Mouse (Mus musculus) stomach, postnatal 0 days (tissue): ENCODE results near the gene Bcar3. TPM values are rescaled to one million over a fixed set of nuclear protein-coding genes. Genes with fewer than 3 reads are reported as not detected.

Experiments
- ATAC-seq: fragments of 200-750 bp; cut with Nextera tagmentation; 2 replicates; pipeline ENCODE4 v1.8.0; 2017; ENCODE audit not compliant: low FRiP score, low TSS enrichment
- DNase-seq: peaks from one replicate; pipeline ENCODE4 v3.0.0-alpha.2; 2016; ENCODE audit warnings: low spot score
- H3K27ac ChIP-seq: fragments of 300-500 bp; sonication (generic); replicated peaks from 2 replicates; pipeline ENCODE4 v1.5.1; 2014; ENCODE audit warnings: mild to moderate bottlenecking, control low read depth
- H3K27me3 ChIP-seq: fragments of 300-500 bp; sonication (generic); 2 replicates; pipeline ENCODE4 v1.6.1; 2014; ENCODE audit warnings: low read length; ENCODE audit not compliant: control insufficient read depth, insufficient read depth
- H3K36me3 ChIP-seq: fragments of 300-500 bp; sonication (generic); 2 replicates; pipeline ENCODE4 v1.6.1; 2014; ENCODE audit warnings: low read length, mixed read lengths; ENCODE audit not compliant: control insufficient read depth, insufficient read depth
- H3K4me1 ChIP-seq: fragments of 300-500 bp; sonication (generic); replicated peaks from 2 replicates; pipeline ENCODE4 v1.6.1; 2014; ENCODE audit warnings: antibody characterized with exemption; ENCODE audit not compliant: control insufficient read depth, insufficient read depth
- H3K4me2 ChIP-seq: fragments of 300-500 bp; sonication (generic); replicated peaks from 2 replicates; pipeline ENCODE4 v1.6.1; 2014; ENCODE audit warnings: low read depth, mild to moderate bottlenecking, control low read depth, moderate library complexity
- H3K4me3 ChIP-seq: fragments of 300-500 bp; sonication (generic); 2 replicates; pipeline ENCODE4 v1.5.1; 2014; ENCODE audit warnings: low read depth, low read length, control low read depth
- H3K9ac ChIP-seq: fragments of 300-500 bp; sonication (generic); 2 replicates; pipeline ENCODE4 v1.6.1; 2014; ENCODE audit warnings: mild to moderate bottlenecking, low read length, control low read depth, mixed read lengths
- H3K9me3 ChIP-seq: fragments of 300-500 bp; sonication (generic); 2 replicates; pipeline ENCODE4 v1.6.1; 2016; ENCODE audit warnings: low read length; ENCODE audit not compliant: control insufficient read depth
- CTCF ChIP-seq: IDR thresholded peaks from 2 replicates; pipeline ENCODE4 v1.5.1; 2016; ENCODE audit warnings: antibody characterized with exemption, low read depth, mild to moderate bottlenecking, moderate library complexity
- EP300 ChIP-seq: optimal IDR thresholded peaks from 2 replicates; pipeline ENCODE3; 2016; ENCODE audit warnings: antibody characterized with exemption
- WGBS: fragments of 180-500 bp; shearing (Covaris S2); extraction: QIAGEN DNeasy Blood & Tissue Kit; methylation state at CpG from one replicate; pipeline ENCODE4 v1.1.7; 2014; 5-methylcytosine and 5-hydroxymethylcytosine counted together
- polyA plus RNA-seq: library from polyadenylated mRNA; unstranded; fragments of >200 nt; fragmentation: Nextera tagmentation; extraction: Ambion mirVana; gene quantifications from 2 replicates; pipeline ENCODE4 v1.2.1, GENCODE M21; 2015

Bcar3 gene
- polyA plus RNA-seq, 1 experiment from 2014 or later, result 12.6 TPM

DNA sequence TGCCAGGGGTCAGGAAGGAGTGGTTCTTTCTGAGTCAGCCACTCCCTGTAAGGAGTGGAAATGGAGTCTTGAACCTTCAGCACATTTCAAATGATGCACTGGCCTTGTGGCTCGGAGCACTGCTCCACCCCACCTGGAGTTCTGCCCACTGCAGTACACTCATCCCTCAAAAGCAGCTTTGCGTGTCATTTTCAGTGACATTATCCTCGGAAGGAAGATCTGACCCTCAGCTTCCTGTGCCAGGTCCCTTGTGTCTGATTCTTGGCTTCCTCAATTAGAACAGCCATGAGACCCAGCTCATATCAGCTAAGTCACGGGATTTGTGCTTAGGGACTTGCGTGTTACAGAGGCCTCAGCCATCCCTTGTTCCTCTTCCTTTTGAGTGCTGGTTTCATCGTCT lies 203.9 kb downstream of the Bcar3 start:
- DNase-seq (no peak), ATAC-seq (no peak)
- TF ChIP-seq CTCF, result no peak
- TF ChIP-seq EP300, result no peak
- 70% methylated on average over 6 of the region's 6 CpGs for WGBS
- H3K9ac ChIP-seq, result no peak overlapping the region
- H3K27ac ChIP-seq, result no peak overlapping the region
- no peaks in the 10 kb centered on the region for H3K9me3 ChIP-seq
- H3K36me3 ChIP-seq, result no peaks in the 10 kb centered on the region
- no peaks in the 10 kb centered on the region for H3K4me1 ChIP-seq
- H3K4me3 ChIP-seq, result no peak overlapping the region
- H3K4me2 ChIP-seq, result no peak overlapping the region
- H3K27me3 ChIP-seq, result no peaks in the 10 kb centered on the region

GRCm38 (mm10) chr3:122498528-122498927 lies 204.6 kb downstream of the Bcar3 start:
- H3K4me3 ChIP-seq, result no peak overlapping the region
- H3K27ac ChIP-seq, result no peak overlapping the region
- 69% methylated on average over 7 of the region's 7 CpGs for WGBS
- no peak overlapping the region for H3K9ac ChIP-seq
- ATAC-seq, result peak; percentile 30; the same call in 1 of the 2 replicates
- no peaks in the 10 kb centered on the region for H3K36me3 ChIP-seq
- no peak for DNase-seq
- no peaks in the 10 kb centered on the region for H3K4me1 ChIP-seq
- no peak overlapping the region for H3K4me2 ChIP-seq
- no peak for TF ChIP-seq EP300
- no peaks in the 10 kb centered on the region for H3K27me3 ChIP-seq
- no peaks in the 10 kb centered on the region for H3K9me3 ChIP-seq

DNA sequence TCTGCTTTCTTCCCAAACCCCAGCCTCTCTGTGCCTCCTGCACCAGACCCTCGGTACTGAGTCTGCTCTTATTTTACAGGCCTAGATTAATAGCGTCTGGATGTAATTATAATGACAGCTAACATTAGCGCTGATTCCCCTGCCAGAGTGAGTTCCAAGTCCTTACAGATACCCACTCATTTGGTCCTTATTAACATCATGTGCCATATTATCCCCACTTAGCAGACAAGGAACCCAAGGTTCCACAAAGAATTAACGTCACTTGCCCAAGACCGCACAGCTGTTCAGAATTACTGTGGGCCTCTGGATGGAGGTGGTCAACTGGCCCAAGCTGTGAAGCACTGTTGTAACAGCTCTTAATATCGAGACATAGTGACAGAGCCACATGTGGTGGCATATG lies 205.7 kb downstream of the Bcar3 start:
- Histone ChIP-seq H3K36me3 (no peaks in the 10 kb centered on the region), H3K9me3 (no peaks in the 10 kb centered on the region), H3K4me1 (no peaks in the 10 kb centered on the region), H3K4me2 (no peak overlapping the region), H3K27ac (no peak overlapping the region), H3K27me3 (no peaks in the 10 kb centered on the region), H3K9ac (no peak overlapping the region), H3K4me3 (no peak overlapping the region)
- no peak for TF ChIP-seq EP300
- no peak for TF ChIP-seq CTCF
- ATAC-seq (no peak), DNase-seq (no peak)
- 73% methylated on average over 6 of the region's 6 CpGs for WGBS

DNA sequence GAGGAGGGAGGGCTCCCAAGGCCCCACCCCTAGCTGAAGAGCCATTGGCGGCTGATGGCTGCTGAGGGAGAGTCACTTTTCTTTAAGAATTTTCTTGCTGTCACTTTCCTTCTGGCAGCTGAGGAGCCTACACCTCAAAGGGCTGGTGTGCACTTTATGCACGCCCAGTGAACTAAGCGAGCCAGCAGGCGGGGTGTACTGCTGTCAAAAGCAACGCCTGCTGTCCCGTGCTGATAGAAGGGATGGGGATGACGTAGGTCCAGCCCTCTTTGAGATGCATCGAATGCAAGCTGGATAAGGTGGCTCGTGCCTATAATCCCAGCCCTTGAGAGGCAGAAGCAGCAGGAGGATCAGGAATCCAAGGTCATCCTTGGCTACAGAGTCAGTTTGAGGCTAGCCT lies 207.0 kb downstream of the Bcar3 start:
- Histone ChIP-seq H3K27ac (no peak overlapping the region), H3K9ac (no peak overlapping the region), H3K36me3 (no peaks in the 10 kb centered on the region), H3K4me1 (no peaks in the 10 kb centered on the region), H3K4me3 (no peak overlapping the region), H3K9me3 (no peaks in the 10 kb centered on the region), H3K4me2 (no peak overlapping the region), H3K27me3 (no peaks in the 10 kb centered on the region)
- ATAC-seq, result no peak
- TF ChIP-seq CTCF (no peak), EP300 (no peak)
- WGBS, result 87% methylated on average over 9 of the region's 9 CpGs
- DNase-seq, result no peak

- H3K9me3 ChIP-seq, result no peaks in the 10 kb centered on the region
- TF ChIP-seq EP300 (no peak), CTCF (no peak)
- no peaks in the 10 kb centered on the region for H3K27me3 ChIP-seq
- H3K4me2 ChIP-seq, result no peak overlapping the region
- H3K4me3 ChIP-seq, result no peak overlapping the region
- no peak overlapping the region for H3K27ac ChIP-seq
- DNase-seq (no peak), ATAC-seq (no peak)
- no peaks in the 10 kb centered on the region for H3K36me3 ChIP-seq
- 0 out of 2 replicates have a peak, but pooled peaks cover 2% of the 10 kb centered on the region for H3K4me1 ChIP-seq
- WGBS, result 55% methylated on average over 10 of the region's 10 CpGs
- no peak overlapping the region for H3K9ac ChIP-seq
Observed at GRCm38 (mm10) chr3:122506343-122506916, 212.5 kb downstream of the Bcar3 start.

DNA sequence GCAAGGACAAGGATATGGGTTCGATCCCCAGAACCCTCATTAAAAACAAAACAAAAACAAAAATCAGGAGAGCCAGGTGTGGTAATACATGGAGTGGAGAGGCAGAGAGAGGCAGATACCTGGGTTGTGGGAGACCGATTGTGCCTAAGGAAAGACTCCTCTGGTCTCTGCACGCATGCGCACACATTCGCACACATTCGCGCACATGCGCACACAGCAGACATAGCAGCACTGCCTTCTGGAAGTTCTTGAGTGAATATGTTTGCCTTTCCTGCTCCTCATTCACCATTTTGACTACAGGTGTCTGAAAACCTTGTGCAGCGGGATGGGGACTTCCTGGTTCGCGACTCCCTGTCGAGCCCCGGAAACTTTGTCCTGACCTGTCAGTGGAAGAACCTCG lies 213.9 kb downstream of the Bcar3 start:
- H3K27me3 ChIP-seq, result no peaks in the 10 kb centered on the region
- H3K4me2 ChIP-seq, result no peak overlapping the region
- H3K27ac ChIP-seq, result no peak overlapping the region
- no peaks in the 10 kb centered on the region for H3K36me3 ChIP-seq
- ATAC-seq (no peak), DNase-seq (no peak)
- TF ChIP-seq CTCF (no peak), EP300 (no peak)
- no peak overlapping the region for H3K4me3 ChIP-seq
- H3K9ac ChIP-seq, result no peak overlapping the region
- no peaks in the 10 kb centered on the region for H3K9me3 ChIP-seq
- H3K4me1 ChIP-seq, result 0 out of 2 replicates have a peak, but pooled peaks cover 2% of the 10 kb centered on the region
- WGBS, result 94% methylated on average over 14 of the region's 14 CpGs
